Mouse (Mus musculus): ENCODE results near the gene Fads6. TPM values are rescaled to one million over a fixed set of nuclear protein-coding genes. Genes with fewer than 3 reads are reported as not detected.

The Fads6 gene
- polyA plus RNA-seq, 1 experiment = not detected

GRCm38 (mm10) chr11:115246386-115246785 lies 51.1 kb downstream of the Fads6 start:
- Histone ChIP-seq H3K27ac (ENCODE audit: insufficient read depth, low read length) (no peak overlapping the region), H3K4me3 (ENCODE audit: insufficient read depth, low read length) (no peak overlapping the region), H3K4me1 (ENCODE audit: control insufficient read depth, insufficient read depth, low read length) (no peaks in the 10 kb centered on the region)
- no peak for TF ChIP-seq POLR2A (IDR thresholded peaks at IDR 0.05; ENCODE audit: low read depth, low read length)
- TF ChIP-seq CTCF (IDR thresholded peaks at IDR 0.05; ENCODE audit: borderline replicate concordance, insufficient read depth, low read length) = no peak

- TF ChIP-seq CTCF (IDR thresholded peaks at IDR 0.05; ENCODE audit: borderline replicate concordance, insufficient read depth, low read length) (no peak), POLR2A (IDR thresholded peaks at IDR 0.05; ENCODE audit: low read depth, low read length) (no peak)
- no peak overlapping the region for H3K27ac ChIP-seq (ENCODE audit: insufficient read depth, low read length)
- H3K4me1 ChIP-seq (ENCODE audit: control insufficient read depth, insufficient read depth, low read length) = no peaks in the 10 kb centered on the region
- no peak overlapping the region for H3K4me3 ChIP-seq (ENCODE audit: insufficient read depth, low read length)
Measured at GRCm38 (mm10) chr11:115244840-115245239, 52.6 kb downstream of the Fads6 start.

GRCm38 (mm10) chr11:115243783-115244182 lies 53.7 kb downstream of the Fads6 start:
- TF ChIP-seq POLR2A (IDR thresholded peaks at IDR 0.05; ENCODE audit: low read depth, low read length) (no peak), CTCF (IDR thresholded peaks at IDR 0.05; ENCODE audit: borderline replicate concordance, insufficient read depth, low read length) (no peak)
- H3K27ac ChIP-seq (ENCODE audit: insufficient read depth, low read length) = no peak overlapping the region
- no peaks in the 10 kb centered on the region for H3K4me1 ChIP-seq (ENCODE audit: control insufficient read depth, insufficient read depth, low read length)
- no peak overlapping the region for H3K4me3 ChIP-seq (ENCODE audit: insufficient read depth, low read length)

GRCm38 (mm10) chr11:115242746-115243145 lies 54.7 kb downstream of the Fads6 start:
- H3K27ac ChIP-seq (ENCODE audit: insufficient read depth, low read length) = no peak overlapping the region
- no peaks in the 10 kb centered on the region for H3K4me1 ChIP-seq (ENCODE audit: control insufficient read depth, insufficient read depth, low read length)
- H3K4me3 ChIP-seq (ENCODE audit: insufficient read depth, low read length) = no peak overlapping the region
- no peak for TF ChIP-seq POLR2A (IDR thresholded peaks at IDR 0.05; ENCODE audit: low read depth, low read length)
- TF ChIP-seq CTCF (IDR thresholded peaks at IDR 0.05; ENCODE audit: borderline replicate concordance, insufficient read depth, low read length) = no peak

GRCm38 (mm10) chr11:115241402-115241801 lies 56.1 kb downstream of the Fads6 start:
- no peaks in the 10 kb centered on the region for H3K4me1 ChIP-seq (ENCODE audit: control insufficient read depth, insufficient read depth, low read length)
- TF ChIP-seq POLR2A (IDR thresholded peaks at IDR 0.05; ENCODE audit: low read depth, low read length) = no peak
- no peak for TF ChIP-seq CTCF (IDR thresholded peaks at IDR 0.05; ENCODE audit: borderline replicate concordance, insufficient read depth, low read length)
- H3K27ac ChIP-seq (ENCODE audit: insufficient read depth, low read length) = no peak overlapping the region
- H3K4me3 ChIP-seq (ENCODE audit: insufficient read depth, low read length) = no peak overlapping the region

- no peak overlapping the region for H3K4me3 ChIP-seq (ENCODE audit: insufficient read depth, low read length)
- H3K4me1 ChIP-seq (ENCODE audit: control insufficient read depth, insufficient read depth, low read length) = no peaks in the 10 kb centered on the region
Measured at GRCm38 (mm10) chr11:115236570-115236969, 60.9 kb downstream of the Fads6 start.

GRCm38 (mm10) chr11:115234320-115235044 lies 63.0 kb downstream of the Fads6 start:
- no peak for TF ChIP-seq CTCF (IDR thresholded peaks at IDR 0.05; ENCODE audit: borderline replicate concordance, insufficient read depth, low read length)
- TF ChIP-seq POLR2A (IDR thresholded peaks at IDR 0.05; ENCODE audit: low read depth, low read length) = no peak
- Histone ChIP-seq H3K27ac (ENCODE audit: insufficient read depth, low read length) (no peak overlapping the region), H3K4me3 (ENCODE audit: insufficient read depth, low read length) (no peak overlapping the region), H3K4me1 (ENCODE audit: control insufficient read depth, insufficient read depth, low read length) (no peaks in the 10 kb centered on the region)

More at GRCm38 (mm10) chr11:115236570-115236969, 60.9 kb downstream of the Fads6 start:
- no peak overlapping the region for H3K27ac ChIP-seq (ENCODE audit: insufficient read depth, low read length)
- no peak for TF ChIP-seq CTCF (IDR thresholded peaks at IDR 0.05; ENCODE audit: borderline replicate concordance, insufficient read depth, low read length)
- no peak for TF ChIP-seq POLR2A (IDR thresholded peaks at IDR 0.05; ENCODE audit: low read depth, low read length)

GRCm38 (mm10) chr11:115233526-115234290 lies 63.8 kb downstream of the Fads6 start:
- H3K4me3 ChIP-seq (ENCODE audit: insufficient read depth, low read length) = no peak overlapping the region
- no peak for TF ChIP-seq POLR2A (IDR thresholded peaks at IDR 0.05; ENCODE audit: low read depth, low read length)
- TF ChIP-seq CTCF (IDR thresholded peaks at IDR 0.05; ENCODE audit: borderline replicate concordance, insufficient read depth, low read length) = no peak
- H3K4me1 ChIP-seq (ENCODE audit: control insufficient read depth, insufficient read depth, low read length) = no peaks in the 10 kb centered on the region
- no peak overlapping the region for H3K27ac ChIP-seq (ENCODE audit: insufficient read depth, low read length)

GRCm38 (mm10) chr11:115232889-115233288 lies 64.6 kb downstream of the Fads6 start:
- Histone ChIP-seq H3K4me3 (ENCODE audit: insufficient read depth, low read length) (no peak overlapping the region), H3K4me1 (ENCODE audit: control insufficient read depth, insufficient read depth, low read length) (no peaks in the 10 kb centered on the region), H3K27ac (ENCODE audit: insufficient read depth, low read length) (no peak overlapping the region)
- no peak for TF ChIP-seq CTCF (IDR thresholded peaks at IDR 0.05; ENCODE audit: borderline replicate concordance, insufficient read depth, low read length)
- TF ChIP-seq POLR2A (IDR thresholded peaks at IDR 0.05; ENCODE audit: low read depth, low read length) = no peak

GRCm38 (mm10) chr11:115231924-115232323 lies 65.5 kb downstream of the Fads6 start:
- Histone ChIP-seq H3K27ac (ENCODE audit: insufficient read depth, low read length) (no peak overlapping the region), H3K4me1 (ENCODE audit: control insufficient read depth, insufficient read depth, low read length) (no peaks in the 10 kb centered on the region), H3K4me3 (ENCODE audit: insufficient read depth, low read length) (no peak overlapping the region)
- TF ChIP-seq CTCF (IDR thresholded peaks at IDR 0.05; ENCODE audit: borderline replicate concordance, insufficient read depth, low read length) (no peak), POLR2A (IDR thresholded peaks at IDR 0.05; ENCODE audit: low read depth, low read length) (no peak)

Data from embryonic fibroblast, embryonic 13.5 days (primary cell).